Mouse (Mus musculus): ENCODE data around the gene Nus1. TPM values are rescaled to one million over a fixed set of nuclear protein-coding genes. Genes with fewer than 3 reads are reported as not detected.

Nus1 gene
- polyA plus RNA-seq, 1 experiment from 2014 or later = 5.9 TPM

GRCm38 (mm10) chr10:52434836-52435235, 17.5 kb downstream of the Nus1 start:
- ATAC-seq (no peak), DNase-seq (peak; percentile 7)
- H3K36me3 ChIP-seq (replicated peaks; ENCODE audit: insufficient read depth, low read length) = peaks cover 48% of the 10 kb centered on the region
- TF ChIP-seq CTCF (IDR thresholded peaks at IDR 0.05; ENCODE audit: low read depth) (no peak), EP300 (IDR thresholded peaks at IDR 0.05; ENCODE audit: low read depth) (no peak)
- H3K4me3 ChIP-seq (ENCODE audit: low read depth, low read length) = no peak overlapping the region
- no peak overlapping the region for H3K4me2 ChIP-seq (ENCODE audit: low read depth, low read length)
- H3K9me3 ChIP-seq (ENCODE audit: low read length) = no peaks in the 10 kb centered on the region
- no peak overlapping the region for H3K27ac ChIP-seq (ENCODE audit: low read depth)
- no peaks in the 10 kb centered on the region for H3K27me3 ChIP-seq (ENCODE audit: insufficient read depth, low read length)
- H3K4me1 ChIP-seq (ENCODE audit: insufficient read depth) = no peaks in the 10 kb centered on the region
- H3K9ac ChIP-seq (replicated peaks) = no peak overlapping the region
- 87% methylated on average over 8 of the region's 8 CpGs for WGBS (ENCODE audit: insufficient replicate concordance)

- no peak overlapping the region for H3K9ac ChIP-seq (replicated peaks)
- TF ChIP-seq EP300 (IDR thresholded peaks at IDR 0.05; ENCODE audit: low read depth) (no peak), CTCF (IDR thresholded peaks at IDR 0.05; ENCODE audit: low read depth) (no peak)
- DNase-seq (no peak), ATAC-seq (no peak)
- H3K27me3 ChIP-seq (ENCODE audit: insufficient read depth, low read length) = no peaks in the 10 kb centered on the region
- no peaks in the 10 kb centered on the region for H3K36me3 ChIP-seq (replicated peaks; ENCODE audit: insufficient read depth, low read length)
- H3K4me1 ChIP-seq (ENCODE audit: insufficient read depth) = no peaks in the 10 kb centered on the region
- WGBS (ENCODE audit: insufficient replicate concordance) = 61% methylated on average over 2 of the region's 2 CpGs
- H3K9me3 ChIP-seq (ENCODE audit: low read length) = no peaks in the 10 kb centered on the region
- H3K4me3 ChIP-seq (ENCODE audit: low read depth, low read length) = no peak overlapping the region
- no peak overlapping the region for H3K27ac ChIP-seq (ENCODE audit: low read depth)
- H3K4me2 ChIP-seq (ENCODE audit: low read depth, low read length) = no peak overlapping the region
These were observed 43.3 kb downstream of the Nus1 start for GRCm38 (mm10) chr10:52460614-52461013.

GRCm38 (mm10) chr10:52463941-52464739, 46.8 kb downstream of the Nus1 start:
- H3K27ac ChIP-seq (ENCODE audit: low read depth) = no peak overlapping the region
- no peak overlapping the region for H3K4me3 ChIP-seq (ENCODE audit: low read depth, low read length)
- H3K36me3 ChIP-seq (replicated peaks; ENCODE audit: insufficient read depth, low read length) = no peaks in the 10 kb centered on the region
- no peak overlapping the region for H3K9ac ChIP-seq (replicated peaks)
- TF ChIP-seq EP300 (IDR thresholded peaks at IDR 0.05; ENCODE audit: low read depth) (no peak), CTCF (IDR thresholded peaks at IDR 0.05; ENCODE audit: low read depth) (no peak)
- H3K4me1 ChIP-seq (ENCODE audit: insufficient read depth) = no peaks in the 10 kb centered on the region
- ATAC-seq (no peak), DNase-seq (no peak)
- no peaks in the 10 kb centered on the region for H3K27me3 ChIP-seq (ENCODE audit: insufficient read depth, low read length)
- WGBS (ENCODE audit: insufficient replicate concordance) = 62% methylated on average over 7 of the region's 7 CpGs
- no peak overlapping the region for H3K4me2 ChIP-seq (ENCODE audit: low read depth, low read length)
- no peaks in the 10 kb centered on the region for H3K9me3 ChIP-seq (ENCODE audit: low read length)

GRCm38 (mm10) chr10:52471520-52471919, 54.2 kb downstream of the Nus1 start:
- WGBS (ENCODE audit: insufficient replicate concordance) = 68% methylated on average over 4 of the region's 4 CpGs
- H3K27me3 ChIP-seq (ENCODE audit: insufficient read depth, low read length) = no peaks in the 10 kb centered on the region
- no peak for ATAC-seq
- no peak for TF ChIP-seq CTCF (IDR thresholded peaks at IDR 0.05; ENCODE audit: low read depth)
- TF ChIP-seq EP300 (IDR thresholded peaks at IDR 0.05; ENCODE audit: low read depth) = no peak
- H3K27ac ChIP-seq (ENCODE audit: low read depth) = no peak overlapping the region
- no peak overlapping the region for H3K4me2 ChIP-seq (ENCODE audit: low read depth, low read length)
- H3K4me1 ChIP-seq (ENCODE audit: insufficient read depth) = no peaks in the 10 kb centered on the region
- no peaks in the 10 kb centered on the region for H3K36me3 ChIP-seq (replicated peaks; ENCODE audit: insufficient read depth, low read length)
- no peak overlapping the region for H3K4me3 ChIP-seq (ENCODE audit: low read depth, low read length)
- H3K9me3 ChIP-seq (ENCODE audit: low read length) = no peaks in the 10 kb centered on the region
- no peak overlapping the region for H3K9ac ChIP-seq (replicated peaks)
- DNase-seq = no peak

Other genes starting within 250 kb of the Nus1 start
- not detected in 2 replicates for gene Ros1, start 222.3 kb upstream of the Nus1 start, polyA plus RNA-seq (2015; fragmentation: Nextera tagmentation; extraction: Ambion mirVana)
- 5.1 and 7.4 TPM in 2 replicates for gene Dcbld1, start 183.9 kb upstream of the Nus1 start, polyA plus RNA-seq (2015; fragmentation: Nextera tagmentation; extraction: Ambion mirVana)
- gene Gm26741, start 58.8 kb upstream of the Nus1 start, polyA plus RNA-seq (2015; fragmentation: Nextera tagmentation; extraction: Ambion mirVana) = not detected in 2 replicates
- 4.7 and 5.0 TPM in 2 replicates for gene Gopc, start 35.4 kb upstream of the Nus1 start, polyA plus RNA-seq (2015; fragmentation: Nextera tagmentation; extraction: Ambion mirVana)
- not detected in 2 replicates for gene Nepn, start 28.6 kb upstream of the Nus1 start, polyA plus RNA-seq (2015; fragmentation: Nextera tagmentation; extraction: Ambion mirVana)